Mouse (Mus musculus) right cerebral cortex, postnatal 25 days (tissue): ENCODE results near the gene Epb41.

Experiments
- DNase-seq: peaks from one replicate; pipeline ENCODE4 v3.0.0; 2022

Gene Epb41

DNA sequence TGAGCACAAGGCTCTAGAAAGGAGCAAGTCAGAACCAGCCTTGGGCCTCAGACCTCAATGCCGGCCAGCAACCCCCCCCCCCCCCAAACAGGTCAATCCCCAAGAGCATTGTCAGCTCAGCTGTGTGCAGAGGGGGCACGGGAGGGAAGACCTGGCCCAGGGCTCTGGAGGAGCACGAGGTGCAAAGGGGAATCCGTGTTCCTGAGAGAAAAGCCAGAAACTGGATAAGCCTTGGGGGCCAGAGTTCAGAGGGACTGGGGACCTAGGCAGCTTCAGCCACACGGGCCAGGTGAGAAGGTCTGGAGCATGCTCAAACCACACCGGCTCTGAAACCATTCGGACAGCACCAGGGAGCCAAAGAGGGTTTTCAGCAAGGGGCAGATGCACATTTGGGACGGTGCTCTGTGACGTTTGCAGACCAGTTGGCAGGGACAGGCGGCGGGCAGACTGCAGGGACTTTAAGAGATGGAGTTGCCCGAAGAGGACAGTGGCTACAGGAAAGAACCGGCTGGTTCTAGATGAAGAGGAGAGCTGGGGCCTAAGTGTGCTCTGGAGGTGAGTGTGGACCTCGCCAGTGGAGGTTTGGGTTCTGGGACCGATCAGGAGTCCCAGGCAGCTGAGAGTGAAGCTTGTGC lies 155.5 kb downstream of the Epb41 start:
- DNase-seq, result no peak

DNA sequence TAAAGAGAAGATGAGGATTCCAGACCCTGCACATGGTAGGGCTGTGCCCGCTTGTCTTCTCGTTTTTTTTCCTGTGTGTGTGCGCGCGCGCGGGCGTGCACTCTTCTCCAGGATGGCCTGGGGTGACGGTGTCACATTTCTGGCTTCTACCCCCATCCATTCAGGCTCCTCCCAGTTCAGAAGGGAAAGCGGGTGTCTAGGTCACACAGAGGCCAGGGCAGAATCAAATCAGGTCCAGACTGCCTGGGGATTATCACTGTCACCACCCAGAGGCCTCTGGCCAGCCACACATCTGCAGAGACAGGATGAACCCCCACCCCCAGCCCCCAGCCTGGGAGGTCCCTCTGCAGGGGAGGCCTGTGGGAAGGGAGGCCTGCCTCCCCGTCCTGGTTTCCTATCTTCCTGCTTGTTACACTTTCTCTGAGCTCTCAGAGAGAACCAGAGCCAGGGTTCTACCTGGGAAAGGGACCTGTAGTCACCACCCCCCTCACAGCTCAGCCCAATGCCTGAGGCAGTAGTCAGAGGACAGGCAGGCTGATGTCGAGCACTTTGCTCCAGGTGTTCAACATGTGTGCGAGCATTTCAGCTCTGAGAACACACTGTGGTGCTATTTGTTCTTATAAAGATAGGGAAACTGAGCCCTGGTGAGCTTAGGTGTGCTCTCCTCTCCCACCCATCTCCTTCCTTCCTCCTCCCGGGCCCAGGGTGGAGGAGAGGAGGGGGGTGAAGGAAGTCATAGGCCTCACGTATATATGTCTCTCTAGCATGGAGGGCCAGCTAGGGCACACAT lies 156.2 kb downstream of the Epb41 start:
- DNase-seq, result no peak

DNA sequence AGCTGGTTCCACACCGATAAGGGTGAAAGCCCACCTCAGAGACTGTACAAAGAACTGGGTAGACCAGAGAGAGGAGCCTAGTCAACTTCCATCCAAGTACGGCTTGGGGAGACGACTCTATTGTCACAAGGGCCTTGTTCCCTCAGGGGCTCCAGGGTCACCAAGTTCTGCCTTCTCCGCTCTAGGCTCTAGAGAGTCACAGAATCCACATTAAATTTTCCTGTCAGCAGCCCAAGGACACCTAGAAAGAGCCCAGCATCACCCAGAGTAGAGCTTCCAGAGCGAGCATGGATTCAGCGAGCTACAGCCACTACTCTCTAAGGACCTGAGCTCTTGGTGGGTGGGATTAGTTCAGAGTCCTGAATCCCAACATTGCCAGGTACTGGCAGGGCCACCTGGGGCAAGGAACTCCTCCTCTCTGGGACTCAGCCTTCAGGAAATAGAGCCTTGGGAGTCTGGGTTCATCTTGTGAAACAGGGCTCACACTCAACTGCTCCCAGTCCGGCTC lies 157.0 kb downstream of the Epb41 start:
- DNase-seq, result no peak

DNA sequence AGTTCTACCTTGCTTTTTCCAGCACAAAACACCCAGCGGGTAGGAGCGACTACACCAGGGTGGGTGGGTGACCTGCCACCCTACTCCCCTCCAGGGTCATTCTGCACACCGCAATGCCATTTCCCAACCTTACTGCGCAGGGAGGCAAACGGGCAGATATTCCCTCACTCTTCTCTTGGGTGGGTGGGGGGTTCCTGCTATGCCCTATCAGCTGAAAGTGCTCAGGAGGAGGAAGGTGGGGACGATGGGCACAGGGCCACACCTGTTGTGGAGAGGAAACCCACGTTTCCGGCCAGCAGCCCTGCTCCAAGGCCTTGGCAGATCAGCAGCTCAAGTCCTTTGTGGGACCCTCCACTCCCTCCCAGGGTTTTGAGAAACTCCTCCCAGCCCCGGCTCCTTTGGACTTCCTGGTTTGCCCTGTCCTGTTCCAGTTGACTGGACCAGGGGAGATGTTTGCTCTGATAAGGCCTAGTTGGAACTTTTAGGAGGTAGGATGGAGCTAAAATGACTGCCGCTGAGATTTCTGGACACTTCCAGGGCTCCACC lies 158.0 kb downstream of the Epb41 start:
- no peak for DNase-seq

DNA sequence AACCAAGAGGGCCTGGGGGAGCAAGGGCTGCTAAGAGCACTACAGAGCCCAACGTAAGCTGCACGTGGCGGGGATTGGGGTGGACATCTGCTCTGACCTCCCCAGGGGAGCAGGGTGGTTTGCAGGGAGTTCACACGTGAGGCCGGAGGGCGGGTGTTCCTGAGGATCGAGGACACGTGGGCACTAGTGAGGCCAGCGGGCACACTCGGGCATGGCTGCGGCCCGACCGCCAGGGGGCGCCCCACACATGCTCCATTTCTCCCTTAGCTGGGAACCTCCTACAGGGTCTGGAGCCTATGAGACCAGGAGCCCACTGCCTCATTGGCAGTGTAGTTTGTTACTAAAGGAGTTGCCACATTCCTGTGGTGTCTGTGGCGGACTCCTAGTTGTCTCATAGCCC lies 158.7 kb downstream of the Epb41 start:
- DNase-seq, result peak; percentile 67

DNA sequence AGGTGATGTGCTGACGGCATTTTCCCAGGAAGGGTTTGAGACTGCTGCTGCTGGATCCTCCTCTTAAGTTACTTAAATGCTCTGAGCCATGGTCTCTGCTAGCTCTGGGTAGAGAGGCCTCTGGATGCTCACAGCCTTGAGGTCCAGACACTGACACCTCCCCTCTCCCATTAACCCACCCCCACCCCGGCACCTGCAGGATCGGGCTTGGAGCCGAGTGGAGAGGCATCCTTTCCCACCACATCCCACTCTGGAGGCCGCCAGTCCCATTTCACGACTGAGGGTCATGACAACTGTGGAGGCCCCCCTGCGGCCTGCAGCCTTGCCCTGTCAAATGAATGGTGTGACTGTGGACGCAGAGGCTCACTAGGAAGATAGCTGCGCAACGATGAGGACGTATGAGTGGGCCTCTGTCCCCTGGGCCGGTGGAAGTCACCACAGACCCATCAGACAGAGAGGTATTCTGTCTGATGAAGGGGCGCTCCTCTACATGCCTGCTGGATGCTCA lies 159.2 kb downstream of the Epb41 start:
- DNase-seq, result no peak

DNA sequence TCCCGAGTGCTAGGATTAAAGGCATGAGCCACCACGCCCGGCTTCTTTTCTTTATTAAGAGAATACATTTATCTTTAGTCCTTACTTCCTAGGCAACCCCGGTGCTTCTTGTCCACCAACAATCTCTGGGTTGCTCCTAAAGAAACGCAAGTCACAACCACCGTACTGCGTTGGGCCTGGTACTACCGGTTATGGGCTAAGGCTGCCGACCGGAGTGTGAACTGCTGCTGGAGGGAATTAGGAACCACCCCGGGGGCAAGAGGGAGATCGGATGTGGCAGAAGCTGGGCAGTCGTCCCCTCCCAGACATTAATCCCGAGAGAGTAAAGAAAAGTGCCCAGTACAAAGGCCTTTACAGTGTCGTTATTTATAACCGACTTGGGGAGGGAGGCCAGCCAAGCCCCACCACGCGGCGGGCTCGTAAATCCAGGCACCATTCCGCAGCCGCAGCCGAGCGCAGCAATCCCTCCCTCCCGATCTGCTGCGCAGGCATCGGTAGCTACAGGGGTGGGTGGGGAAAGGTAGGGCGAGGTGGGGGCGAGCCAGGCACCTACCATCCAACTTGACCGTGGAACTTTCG lies 160.1 kb downstream of the Epb41 start:
- DNase-seq, result no peak

DNA sequence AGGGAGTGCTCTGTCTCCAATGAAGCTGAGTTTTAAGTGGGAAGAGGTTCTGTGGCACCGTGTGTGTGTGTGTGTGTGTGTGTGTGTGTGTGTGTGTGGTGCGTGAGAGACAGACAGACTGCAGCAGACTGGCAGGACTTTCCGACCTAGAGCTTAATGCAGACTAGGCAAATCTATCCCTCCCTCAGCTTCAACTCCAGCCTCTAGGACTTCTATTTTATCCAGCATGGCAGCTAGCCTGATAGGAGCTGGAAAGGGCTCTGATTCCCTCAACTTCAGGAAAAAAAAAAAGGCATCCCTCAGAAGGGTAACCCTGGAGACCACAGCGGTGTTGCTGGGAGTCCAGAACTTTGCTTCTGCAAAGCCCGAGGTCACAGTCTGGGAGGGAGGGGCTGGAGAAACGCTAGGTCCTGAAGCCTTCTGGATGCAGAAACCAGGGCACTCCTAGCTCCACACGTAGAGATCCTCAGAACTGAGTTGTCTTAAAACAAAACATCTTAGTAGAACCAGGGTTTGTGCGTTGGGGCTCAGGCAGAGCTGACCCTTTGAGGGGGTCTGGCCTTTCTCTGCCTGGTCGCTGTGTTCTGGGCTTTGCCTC lies 161.0 kb downstream of the Epb41 start:
- no peak for DNase-seq

DNA sequence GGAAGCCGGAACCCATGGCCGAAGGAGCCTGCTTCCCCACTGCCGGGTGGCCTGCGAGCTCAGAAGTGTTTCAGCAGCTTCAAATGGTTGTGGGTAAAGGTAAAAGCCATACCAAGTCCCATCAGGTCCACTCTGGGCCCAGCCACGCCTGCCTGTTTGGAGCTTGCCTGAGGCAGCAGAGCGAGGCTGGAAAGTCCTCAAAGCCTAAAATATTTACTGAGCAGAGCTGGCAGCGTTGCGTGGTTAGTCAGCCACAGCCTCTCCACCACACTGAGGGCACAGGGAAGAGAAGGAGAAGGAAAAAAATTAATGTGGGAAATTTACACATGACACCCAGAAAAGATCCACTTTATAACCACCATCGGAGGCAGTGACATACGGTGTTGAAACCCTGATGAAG lies 161.6 kb downstream of the Epb41 start:
- no peak for DNase-seq

DNA sequence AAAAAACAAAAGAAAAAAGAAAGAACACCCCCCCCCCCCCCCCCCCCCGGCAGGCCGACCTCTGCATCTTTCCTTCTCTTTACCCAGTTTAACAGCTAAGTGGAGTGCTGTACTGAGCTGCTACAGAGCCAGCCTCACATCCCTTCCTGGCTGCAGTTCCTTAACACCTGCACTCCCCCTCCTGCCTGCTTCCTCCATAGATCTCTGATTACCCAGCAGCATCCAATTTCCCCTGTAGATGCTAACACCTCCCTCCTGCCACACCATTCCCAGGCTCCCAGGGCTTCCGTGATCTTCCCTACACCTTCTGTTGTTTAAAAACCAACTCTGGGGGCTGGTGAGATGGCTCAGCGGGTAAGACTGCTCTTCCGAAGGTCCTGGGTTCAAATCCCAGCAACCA lies 163.6 kb downstream of the Epb41 start:
- DNase-seq, result no peak

DNA sequence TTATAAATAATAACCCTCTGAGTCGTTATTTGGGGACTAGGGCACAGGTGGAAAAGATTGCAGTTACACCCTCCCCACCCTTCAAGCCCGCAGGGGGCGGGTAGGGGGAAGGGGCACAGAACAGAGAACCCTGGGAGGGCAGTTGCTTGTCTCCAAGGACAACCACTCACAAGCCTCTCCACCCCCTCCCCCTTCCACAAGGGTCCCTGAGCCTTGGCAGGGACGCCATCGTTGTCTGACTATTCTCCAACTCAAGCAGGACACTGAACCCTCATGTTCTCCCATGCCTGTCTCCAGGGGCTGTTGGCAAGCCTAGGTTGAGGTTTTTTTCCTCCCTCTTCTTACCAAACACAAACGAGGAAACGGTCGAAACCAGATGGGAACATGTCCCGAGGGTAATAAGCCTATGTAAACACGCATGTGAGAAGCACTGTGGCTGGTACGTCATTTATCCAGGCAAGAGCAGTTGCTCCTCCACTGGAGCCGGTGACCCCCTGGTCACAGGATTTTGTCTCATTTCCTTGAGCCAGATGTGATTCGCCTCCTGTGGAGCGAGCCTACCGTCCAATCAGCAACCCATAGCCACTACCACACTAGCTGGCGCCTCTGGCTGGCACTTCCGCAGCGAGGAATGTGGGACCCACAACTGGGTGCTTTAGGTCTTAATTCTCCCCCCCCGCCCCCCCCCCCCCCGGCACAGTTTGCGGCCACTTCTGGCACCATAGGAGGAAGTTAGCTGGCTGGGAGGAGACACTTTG lies 164.7 kb downstream of the Epb41 start:
- DNase-seq, result no peak

DNA sequence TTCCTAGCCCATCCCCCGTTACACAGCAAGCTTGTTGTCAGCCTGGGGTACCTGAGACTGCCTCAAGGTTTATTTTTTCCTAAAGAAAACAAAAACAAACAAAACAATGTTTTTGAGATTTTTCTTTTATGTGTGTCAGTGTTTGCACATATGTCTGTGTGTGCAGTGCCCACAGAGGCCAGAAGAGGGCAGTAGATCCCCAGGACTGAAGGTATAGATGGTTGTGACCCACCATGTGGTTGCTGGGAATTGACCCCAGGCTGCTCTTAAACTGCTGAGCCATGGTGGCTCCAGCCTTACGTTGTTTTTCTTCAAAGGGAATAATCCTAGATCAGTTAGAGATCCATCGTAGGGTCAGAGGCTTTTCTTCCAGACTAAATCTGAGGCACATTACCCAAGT lies 167.2 kb downstream of the Epb41 start:
- DNase-seq, result no peak

DNA sequence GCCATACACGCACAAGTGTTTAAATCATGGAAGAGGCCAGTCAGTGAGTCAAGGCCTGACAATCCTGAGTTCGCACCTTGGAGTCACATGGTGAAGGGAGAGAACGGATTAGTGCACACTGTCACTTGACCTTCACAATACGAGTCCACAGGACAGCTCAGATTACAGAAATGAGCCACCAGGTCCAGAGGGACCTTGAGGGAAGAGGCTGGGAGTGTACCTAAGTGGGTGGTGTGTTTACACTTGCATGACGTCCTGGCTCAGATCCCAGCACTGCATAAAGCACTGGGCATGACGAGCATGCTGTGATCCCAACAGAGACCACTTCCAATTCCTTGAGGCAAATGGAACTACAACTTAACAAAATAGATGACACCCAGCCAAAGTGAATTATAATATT lies 168.7 kb downstream of the Epb41 start:
- DNase-seq, result no peak

DNA sequence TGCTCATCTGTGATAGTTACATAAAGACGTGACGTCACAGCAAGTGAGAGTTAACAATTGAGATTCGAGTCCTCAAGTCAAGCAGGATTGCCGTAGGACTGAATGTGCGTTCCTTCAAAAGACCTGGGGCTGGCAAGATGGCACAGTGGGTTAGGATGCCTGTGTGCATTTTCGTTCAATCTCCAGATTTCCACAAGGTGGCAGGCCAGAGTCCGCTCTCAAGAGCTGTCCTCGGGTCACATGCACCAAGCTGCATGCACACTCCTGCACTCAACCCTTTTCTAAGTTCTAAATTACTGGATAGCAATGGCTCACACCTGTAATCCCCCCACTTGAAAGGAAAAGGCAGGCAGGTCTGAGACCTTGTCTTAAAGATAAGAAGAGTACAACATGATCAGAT lies 170.6 kb downstream of the Epb41 start:
- peak; percentile 32 for DNase-seq

DNA sequence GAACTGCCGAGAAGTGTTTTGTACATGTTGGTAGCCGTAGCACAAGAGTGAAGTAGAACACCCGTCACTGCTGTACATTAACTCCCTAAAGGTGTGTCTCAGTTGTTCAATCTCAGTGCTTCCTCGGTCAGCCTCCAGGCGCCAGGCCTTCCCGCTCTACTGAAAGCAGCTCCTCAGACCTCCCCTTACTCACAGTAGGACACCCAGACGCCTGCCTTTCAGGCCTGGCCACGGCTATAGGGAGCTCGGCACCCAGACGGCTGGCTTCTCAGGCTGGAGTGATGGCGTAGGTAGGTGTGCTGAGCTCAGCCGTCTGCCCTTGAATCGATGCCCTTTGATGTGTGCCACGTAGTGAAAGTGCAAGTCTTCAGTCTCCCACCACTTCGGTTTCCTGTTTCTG lies 174.0 kb downstream of the Epb41 start:
- DNase-seq, result no peak

DNA sequence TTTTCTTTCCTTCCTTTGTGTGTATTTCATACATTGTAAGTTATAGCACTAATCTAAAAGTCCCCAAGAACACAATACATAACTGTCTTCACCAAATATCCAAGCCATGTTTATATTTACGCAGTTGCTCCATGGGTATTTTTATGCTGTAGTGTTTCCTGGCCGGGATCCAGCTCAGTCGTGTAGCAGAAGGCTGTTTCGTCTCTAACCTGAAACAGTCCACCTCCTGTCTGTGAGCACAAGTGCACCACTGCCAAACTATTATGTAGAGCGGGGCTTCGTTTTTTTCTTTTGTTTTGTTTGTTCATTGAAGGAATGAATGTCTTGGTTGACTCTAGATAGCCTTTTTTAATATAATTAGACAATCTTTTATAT lies 176.0 kb downstream of the Epb41 start:
- DNase-seq, result no peak

DNA sequence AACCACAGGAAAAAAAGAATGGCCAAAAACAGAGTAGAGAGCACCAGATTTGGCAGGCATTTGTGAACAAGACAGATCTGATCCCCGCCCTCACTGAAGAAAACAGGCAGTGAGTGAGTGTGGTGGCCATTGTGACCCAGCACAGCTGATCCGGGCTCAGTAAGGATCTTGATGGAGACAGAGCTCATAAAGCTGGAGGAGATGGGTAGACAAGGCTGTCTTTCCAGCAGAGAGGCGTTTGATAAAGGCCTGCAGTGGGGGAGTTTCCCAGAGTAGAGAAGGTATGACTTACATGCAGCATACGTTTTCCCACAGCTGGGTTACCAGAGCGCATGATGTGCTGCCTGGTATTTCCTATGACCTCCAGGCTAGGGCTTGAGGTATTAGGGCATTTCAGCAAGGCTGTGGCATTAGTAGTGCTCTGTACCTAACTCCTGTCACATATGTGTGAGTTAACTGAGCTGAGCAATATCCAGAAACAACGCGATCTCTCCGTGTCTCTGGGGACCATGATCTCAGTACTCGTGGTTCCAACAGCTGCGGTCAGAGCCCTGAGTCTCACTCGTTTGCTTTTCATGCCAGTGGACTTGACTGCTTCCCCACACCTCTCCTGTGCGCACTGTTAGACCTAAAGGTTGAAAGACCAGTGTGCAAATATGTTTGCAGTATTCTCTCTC lies 176.5 kb downstream of the Epb41 start:
- DNase-seq, result no peak

DNA sequence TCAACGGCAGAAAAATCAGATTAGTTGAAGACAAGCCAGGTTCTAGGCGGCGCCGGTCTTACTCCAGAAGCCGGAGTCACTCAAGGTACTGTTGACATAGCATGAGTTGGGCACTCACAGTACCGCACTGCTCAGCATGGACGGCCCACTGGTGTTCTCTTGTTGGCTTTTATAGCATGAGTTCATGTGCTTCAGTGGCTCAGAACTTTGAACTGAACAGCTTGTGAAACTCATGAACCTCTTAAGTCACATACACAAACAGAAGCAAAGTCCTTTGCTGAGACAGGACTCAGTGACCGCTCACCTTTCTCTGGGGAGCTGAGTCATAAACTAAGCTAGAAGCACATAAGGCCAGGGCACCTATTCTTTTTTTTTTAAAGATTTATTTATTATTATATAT lies 177.3 kb downstream of the Epb41 start:
- no peak for DNase-seq

DNA sequence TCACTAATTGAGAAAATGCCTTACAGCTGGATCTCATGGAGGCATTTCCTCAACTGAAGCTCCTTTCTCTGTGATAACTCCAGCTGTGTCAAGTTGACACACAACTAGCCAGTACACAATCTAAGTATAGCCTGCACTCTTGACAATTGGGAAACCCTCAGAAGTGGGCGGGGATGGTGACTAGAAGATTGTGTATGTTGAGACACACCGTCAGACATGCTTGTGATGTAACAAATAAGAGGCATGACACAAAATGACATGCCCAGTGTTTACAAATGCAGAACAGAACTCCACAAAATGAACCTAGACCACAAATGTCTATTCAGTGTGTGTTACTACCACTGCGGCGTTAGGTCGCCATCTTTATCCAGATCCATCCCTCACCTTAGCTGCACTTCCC lies 178.0 kb downstream of the Epb41 start:
- DNase-seq, result no peak

DNA sequence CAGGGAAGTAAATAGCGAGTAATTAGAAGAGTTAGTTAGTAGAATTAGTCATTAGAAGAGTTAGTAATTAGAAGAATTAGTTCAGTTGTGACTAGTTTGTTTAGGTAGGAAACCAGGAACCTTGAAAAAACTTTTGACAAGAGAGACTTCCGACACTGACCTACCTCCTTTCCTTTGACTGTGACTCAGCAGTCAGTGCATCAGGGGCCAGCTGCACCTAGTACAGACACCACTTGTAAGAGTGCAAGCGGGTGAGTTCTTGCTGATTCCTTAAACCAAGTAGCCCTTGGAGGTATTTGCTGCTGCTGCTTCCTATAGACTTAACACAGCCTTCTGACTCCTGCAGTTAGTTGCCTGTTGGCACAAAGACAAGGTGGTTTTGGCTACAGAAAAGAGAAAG lies 184.4 kb downstream of the Epb41 start:
- no peak for DNase-seq

DNA sequence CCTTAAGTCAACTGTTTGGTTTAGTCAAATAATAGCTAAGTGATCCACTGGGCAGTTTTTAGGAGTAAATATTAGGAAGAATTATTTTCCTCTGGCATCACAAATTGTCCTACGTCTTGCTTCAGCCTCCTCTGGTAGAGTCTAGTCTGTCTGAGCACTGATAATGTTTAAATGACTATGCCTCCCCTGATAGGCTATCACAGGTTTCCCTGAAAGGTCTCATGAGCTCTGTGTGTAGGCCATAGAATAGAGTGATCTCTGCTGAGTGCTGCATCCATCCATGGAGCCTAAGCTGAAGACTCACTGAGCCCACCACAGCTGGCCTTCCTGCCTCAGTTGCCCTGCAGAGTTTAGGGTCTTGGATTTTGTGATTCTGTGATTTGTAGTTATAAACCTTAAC lies 186.6 kb downstream of the Epb41 start:
- DNase-seq, result no peak

DNA sequence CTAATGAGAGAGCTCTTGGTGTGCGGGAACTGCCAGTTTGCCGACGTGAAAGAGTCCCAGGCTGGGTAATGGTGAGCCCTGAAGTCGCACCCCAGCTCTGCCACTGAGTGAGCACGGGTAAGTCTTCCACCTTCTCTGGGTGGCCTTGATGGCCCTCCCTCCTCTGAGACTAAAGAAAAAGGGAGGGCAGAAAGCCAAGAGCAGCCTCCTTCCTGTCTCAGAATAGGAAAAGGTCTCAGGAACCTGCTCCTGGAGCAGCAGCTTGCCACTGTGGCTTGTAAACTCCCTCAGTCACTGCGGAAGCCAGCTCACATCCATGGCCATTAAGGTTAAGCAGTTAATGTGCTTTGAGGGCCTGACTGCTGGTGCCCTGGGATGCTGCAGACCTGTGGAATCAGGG lies 189.7 kb downstream of the Epb41 start:
- no peak for DNase-seq
